Mouse (Mus musculus) lung, postnatal 10 days (tissue): ENCODE results near the gene Pdk2.
"Not testable (repeated sequence)": the region's sequence is repeated elsewhere in the genome, so short reads cannot be mapped to it uniquely, and the experiment has no call there.

ENCODE experiments used
- DNase-seq: peaks from one replicate; pipeline ENCODE4 v3.0.0; 2021

The Pdk2 gene

GRCm38 (mm10) chr11:95026849-95027248 is 14.3 kb downstream of the Pdk2 start:
- DNase-seq, result no peak

- no peak for DNase-seq
These were observed 15.0 kb downstream of the Pdk2 start for GRCm38 (mm10) chr11:95026090-95026542.

DNA sequence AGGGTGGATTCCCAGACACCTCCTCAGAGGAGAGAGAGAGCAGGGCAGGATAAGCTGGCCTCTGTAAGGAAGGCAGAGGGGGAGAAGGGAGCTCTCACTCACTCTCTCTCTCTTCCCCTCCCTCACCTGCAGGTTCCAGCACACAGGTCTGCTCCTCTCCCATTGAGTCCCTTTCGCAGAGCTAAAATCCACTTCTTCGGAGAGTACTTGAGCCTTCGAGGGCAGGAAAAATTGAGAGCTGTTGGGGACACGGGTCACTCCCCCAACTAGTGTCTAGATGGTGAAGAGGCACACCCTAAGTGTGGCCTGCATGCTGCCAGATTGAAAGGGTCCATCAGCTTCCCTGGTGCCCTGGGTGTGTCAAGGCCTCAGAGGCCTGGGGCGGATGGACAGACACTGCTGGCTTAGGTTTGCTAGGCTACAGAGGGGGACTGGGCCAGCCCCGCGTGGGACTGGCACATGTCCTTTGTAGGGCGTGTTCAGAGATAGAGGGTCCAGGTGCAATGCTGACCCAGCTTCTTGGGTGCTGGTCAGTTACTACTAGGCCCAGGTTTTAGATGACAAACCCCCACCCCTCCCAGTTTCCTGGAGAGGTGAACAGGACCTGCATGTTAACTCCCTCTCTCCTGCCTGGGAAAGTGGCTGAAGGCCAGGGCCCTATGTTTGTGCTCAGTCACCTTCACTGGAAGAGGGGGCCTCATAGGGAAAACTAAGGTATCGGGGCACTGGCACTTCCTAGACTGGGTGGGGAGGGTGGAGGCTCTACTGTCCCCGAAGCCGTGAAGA is 15.7 kb downstream of the Pdk2 start:
- DNase-seq, result no peak

GRCm38 (mm10) chr11:95024439-95025184 is 16.5 kb downstream of the Pdk2 start:
- no peak for DNase-seq

DNA sequence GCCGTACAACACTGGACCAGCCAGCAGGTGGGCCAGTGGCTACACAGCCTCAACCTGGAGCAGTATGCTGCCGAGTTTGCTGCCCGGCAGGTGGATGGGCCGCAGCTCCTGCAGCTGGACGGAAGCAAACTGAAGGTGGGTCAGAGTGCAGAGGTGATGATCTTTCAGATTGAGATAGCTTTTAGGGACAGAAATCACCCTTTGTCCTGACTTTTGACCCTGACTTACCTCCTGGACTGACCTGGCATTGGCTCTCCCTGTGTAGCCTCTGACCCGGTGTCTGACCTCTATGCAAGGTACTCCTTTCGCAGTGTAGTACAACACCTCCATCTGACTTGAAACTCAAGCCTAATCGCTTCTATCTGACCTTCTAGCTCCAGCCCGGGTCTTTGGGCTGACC is 17.7 kb downstream of the Pdk2 start:
- no peak for DNase-seq

GRCm38 (mm10) chr11:95022237-95022992 is 18.7 kb downstream of the Pdk2 start:
- DNase-seq, result no peak

DNA sequence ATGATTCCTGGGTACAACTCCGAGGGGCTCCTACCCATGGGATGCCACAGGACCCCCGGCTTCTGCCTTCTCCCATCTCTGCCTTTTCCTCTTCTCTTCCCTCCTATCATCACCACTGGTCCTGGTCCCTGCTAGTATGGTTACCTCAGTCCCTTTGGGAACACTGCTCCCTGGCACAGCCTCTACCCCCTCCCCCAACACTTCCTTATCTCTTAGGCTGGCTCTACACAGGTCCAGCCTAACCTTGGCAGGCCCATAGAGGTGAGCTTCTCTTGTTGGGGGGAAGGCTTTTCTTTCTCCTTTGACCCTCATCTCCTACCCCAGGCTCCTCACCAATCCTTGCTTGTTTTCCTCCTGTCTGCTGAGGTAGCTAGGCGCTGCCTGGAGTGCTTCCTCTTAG is 25.7 kb downstream of the Pdk2 start:
- DNase-seq, result no peak

DNA sequence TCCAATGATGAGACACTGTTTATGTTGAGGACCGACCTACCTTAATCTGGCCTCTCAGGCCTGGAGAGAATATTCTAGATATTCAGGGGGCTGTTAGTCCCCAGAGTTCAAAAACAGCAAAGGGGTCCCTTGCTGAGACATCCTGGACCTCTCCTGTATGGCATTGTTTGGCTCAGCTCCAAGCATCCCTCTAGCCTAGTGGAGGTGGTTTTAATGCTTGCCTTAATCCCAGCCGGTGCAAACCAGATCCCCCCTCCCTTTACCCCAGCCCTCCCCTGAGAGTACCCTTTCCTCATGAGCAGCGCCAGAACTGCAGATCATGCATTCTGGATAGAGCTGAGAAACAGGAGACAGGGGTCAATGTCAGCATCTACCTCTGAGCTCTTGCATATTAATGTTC is 28.7 kb downstream of the Pdk2 start:
- no peak for DNase-seq

- DNase-seq, result no peak
These were observed 29.1 kb downstream of the Pdk2 start for GRCm38 (mm10) chr11:95012075-95012474.

GRCm38 (mm10) chr11:95011416-95011815 is 29.7 kb downstream of the Pdk2 start:
- DNase-seq, result no peak

DNA sequence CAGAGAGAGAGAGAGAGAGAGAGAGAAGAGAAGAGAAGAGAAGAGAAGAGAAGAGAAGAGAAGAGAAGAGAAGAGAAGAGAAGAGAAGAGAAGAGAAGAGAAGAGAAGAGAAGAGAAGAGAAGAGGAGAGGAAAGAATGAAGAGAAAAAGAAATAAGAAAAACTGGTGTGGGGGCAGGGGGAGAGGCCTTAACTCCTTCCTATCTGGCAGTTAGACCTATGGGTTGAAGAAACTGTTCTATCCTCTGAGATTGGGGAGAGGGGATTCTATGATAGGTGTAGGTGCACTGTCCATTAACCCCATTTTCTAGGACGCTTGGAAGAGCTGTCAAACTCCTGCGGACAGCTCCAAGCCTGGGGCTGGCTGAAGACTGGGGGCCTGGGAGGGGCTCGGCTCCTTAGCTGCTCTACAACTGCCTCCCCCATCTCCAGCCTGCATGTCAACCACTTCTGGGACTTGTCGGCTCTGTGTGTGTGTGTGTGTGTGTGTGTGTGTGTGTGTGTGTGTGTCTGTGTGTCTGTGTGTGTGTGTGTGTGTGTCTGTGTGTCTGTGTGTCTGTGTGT is 30.2 kb downstream of the Pdk2 start:
- not testable (repeated sequence) for DNase-seq

GRCm38 (mm10) chr11:95010141-95010739 is 30.9 kb downstream of the Pdk2 start:
- peak; percentile 45 for DNase-seq

- peak; percentile 87 for DNase-seq
These were observed 31.5 kb downstream of the Pdk2 start, which contains the start of gene Samd14 for GRCm38 (mm10) chr11:95009629-95010014. Gene Samd14 (plus strand): TSS chr11:95009879.

DNA sequence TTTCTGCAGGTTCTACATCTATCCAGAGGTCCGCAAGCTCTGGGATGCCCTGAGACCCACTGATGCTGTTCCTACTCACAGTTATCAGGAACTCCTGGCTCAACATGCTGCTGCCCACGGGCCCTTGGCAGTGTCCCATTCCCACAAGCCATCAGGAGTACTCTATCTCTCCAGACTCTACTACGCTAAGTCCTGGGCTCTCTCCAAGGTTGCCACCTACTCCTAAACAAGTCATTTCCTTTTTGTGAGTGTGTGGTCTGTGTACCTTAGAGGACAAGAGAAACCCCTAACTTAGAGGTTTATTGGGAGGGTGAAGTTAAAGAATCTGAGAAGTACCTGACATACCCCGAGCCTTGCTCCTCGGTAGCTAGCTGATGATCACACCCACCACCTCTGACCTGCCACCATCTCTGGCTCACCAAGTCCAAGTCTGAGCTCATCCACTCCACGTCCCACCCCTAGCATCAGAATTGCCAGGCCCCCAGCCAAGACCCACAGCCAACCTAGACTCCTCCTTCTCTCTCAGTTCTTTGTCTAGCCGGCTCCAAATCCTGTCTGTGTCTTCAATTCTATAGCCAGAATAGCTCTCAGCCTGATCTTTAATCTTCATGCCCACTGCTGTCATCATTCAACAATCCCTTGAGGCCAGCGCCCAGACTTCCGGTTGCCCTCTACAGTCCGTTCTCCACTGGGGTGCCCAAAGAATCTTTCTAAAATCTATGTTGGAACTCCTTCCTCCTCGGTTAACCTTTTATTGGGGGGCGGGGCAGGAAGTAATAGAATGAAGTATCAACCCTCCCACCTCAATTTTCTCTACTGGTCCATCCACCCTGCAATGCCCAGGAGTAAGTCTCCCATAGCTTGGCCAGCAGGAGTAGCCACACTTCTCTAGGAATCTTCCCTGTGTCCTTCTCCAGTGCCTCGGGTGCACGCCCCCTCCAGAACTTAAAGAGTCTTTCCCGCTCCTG is 32.2 kb downstream of the Pdk2 start:
- peak; percentile 84 for DNase-seq

- DNase-seq, result no peak
These were observed 33.7 kb downstream of the Pdk2 start for GRCm38 (mm10) chr11:95007418-95007817.

DNA sequence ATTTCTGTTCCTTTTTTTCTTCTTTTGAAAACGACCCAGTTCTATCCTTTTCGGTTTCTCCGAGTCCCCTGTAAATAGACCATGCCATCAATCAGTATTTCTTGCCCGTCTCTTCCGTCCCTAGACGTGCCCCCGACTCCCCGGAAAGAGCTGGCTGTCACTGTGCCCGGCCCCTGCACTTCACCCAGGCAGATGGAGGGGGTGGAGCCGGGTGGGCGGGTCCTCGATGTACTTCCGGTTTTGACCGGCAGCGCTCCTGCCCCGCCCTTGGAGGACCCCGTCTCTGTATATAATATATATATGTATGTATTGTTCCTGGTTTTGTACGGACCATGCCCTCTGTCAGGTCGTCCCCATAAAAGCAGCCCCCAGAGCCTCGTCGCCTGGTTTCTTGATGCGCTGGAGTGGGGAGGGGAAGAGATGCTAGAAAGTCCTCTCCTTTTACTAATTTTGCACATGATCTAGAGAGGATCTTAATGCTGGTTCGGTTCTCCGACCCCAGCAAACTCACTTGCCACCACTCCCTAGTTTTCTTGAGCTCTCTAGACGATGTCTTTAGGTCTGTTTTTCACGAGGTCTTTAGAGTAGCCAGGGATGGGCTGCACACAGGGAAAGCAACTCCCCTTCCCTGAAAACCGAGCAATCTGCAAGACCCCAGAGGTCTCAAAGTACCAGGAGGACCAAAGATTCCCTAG is 34.5 kb downstream of the Pdk2 start:
- peak; percentile 91 for DNase-seq

DNA sequence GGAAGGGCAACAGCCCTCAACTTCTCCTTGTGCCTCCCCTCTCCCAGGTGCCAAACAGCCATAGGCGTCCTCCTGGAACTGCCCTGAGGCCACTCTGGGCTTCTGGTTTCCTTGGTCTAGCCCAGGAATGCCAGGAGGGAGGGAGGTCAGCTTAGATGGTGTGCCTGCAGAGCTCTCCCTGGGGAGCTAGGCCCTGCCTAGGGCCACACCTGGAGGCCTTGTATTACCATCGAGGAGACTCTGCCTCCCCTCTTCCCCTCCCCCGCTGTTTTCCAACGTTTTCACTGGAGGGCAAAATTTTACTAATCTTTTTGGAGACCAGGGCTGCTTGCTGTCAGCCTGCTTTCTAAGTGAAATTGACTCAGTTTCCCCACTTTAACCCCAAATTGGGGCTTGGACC is 35.1 kb downstream of the Pdk2 start:
- DNase-seq, result no peak

GRCm38 (mm10) chr11:95004937-95005198 is 36.3 kb downstream of the Pdk2 start:
- no peak for DNase-seq

GRCm38 (mm10) chr11:95004136-95004936 is 36.8 kb downstream of the Pdk2 start:
- no peak for DNase-seq

- no peak for DNase-seq
These were observed 38.4 kb downstream of the Pdk2 start for GRCm38 (mm10) chr11:95002705-95003104.
